Mouse (Mus musculus) heart, embryonic 13.5 days (tissue): ENCODE measurements at regions not wholly inside any gene's neighbourhood (a gene's known extent, or its start where the extent isn't known, plus 50 kb on each side); places are given as distances from the start of the nearest gene placed in this dataset.

Source experiments
- ATAC-seq: fragments of 200-750 bp; cut with Nextera tagmentation; 2 replicates; pipeline ENCODE4 v1.8.0; 2017; ENCODE audit warnings: moderate TSS enrichment; ENCODE audit not compliant: insufficient number of reproducible peaks, low FRiP score, low TSS enrichment; ENCODE audit errors: extremely low read depth
- H3K27ac ChIP-seq: fragments of 300-500 bp; sonication (generic); replicated peaks from 2 replicates; pipeline ENCODE4 v1.5.1; 2015; ENCODE audit warnings: moderate library complexity, mild to moderate bottlenecking, inconsistent platforms
- H3K27me3 ChIP-seq: fragments of 300-500 bp; sonication (generic); replicated peaks from 2 replicates; pipeline ENCODE4 v1.6.1; 2015; ENCODE audit warnings: mild to moderate bottlenecking, inconsistent platforms
- H3K36me3 ChIP-seq: fragments of 300-500 bp; sonication (generic); 2 replicates; pipeline ENCODE4 v1.6.1; 2015; ENCODE audit warnings: mild to moderate bottlenecking, inconsistent platforms
- H3K4me1 ChIP-seq: fragments of 300-500 bp; sonication (generic); 2 replicates; pipeline ENCODE4 v1.6.1; 2015; ENCODE audit warnings: inconsistent platforms
- H3K4me2 ChIP-seq: fragments of 300-500 bp; sonication (generic); 2 replicates; pipeline ENCODE4 v1.6.1; 2015; ENCODE audit warnings: inconsistent platforms, mild to moderate bottlenecking, moderate library complexity
- H3K4me3 ChIP-seq: fragments of 300-500 bp; sonication (generic); 2 replicates; pipeline ENCODE4 v1.5.1; 2015; ENCODE audit warnings: moderate library complexity, mild to moderate bottlenecking, inconsistent platforms
- H3K9ac ChIP-seq: fragments of 300-500 bp; sonication (generic); 2 replicates; pipeline ENCODE4 v1.6.1; 2015; ENCODE audit warnings: inconsistent platforms, mild to moderate bottlenecking, moderate library complexity
- H3K9me3 ChIP-seq: fragments of 300-500 bp; sonication (generic); 2 replicates; pipeline ENCODE4 v1.6.1; 2016; ENCODE audit warnings: inconsistent platforms
- WGBS: fragments of 180-500 bp; shearing (Covaris S2); methylation state at CpG from one replicate; pipeline ENCODE4 v1.1.7; 2015; ENCODE audit warnings: mixed read lengths; 5-methylcytosine and 5-hydroxymethylcytosine counted together

- H3K4me2 ChIP-seq, result no peak overlapping the region
- no peaks in the 10 kb centered on the region for H3K9me3 ChIP-seq
- H3K9ac ChIP-seq, result no peak overlapping the region
- no peak for ATAC-seq
- no peak overlapping the region for H3K27ac ChIP-seq
- no peaks in the 10 kb centered on the region for H3K36me3 ChIP-seq
- no peaks in the 10 kb centered on the region for H3K27me3 ChIP-seq
- 80% methylated on average over 4 of the region's 4 CpGs for WGBS
- no peaks in the 10 kb centered on the region for H3K4me1 ChIP-seq
- H3K4me3 ChIP-seq, result no peak overlapping the region
These were observed 454.9 kb upstream of the Ube2e3 start for GRCm38 (mm10) chr2:78412985-78413384.

- Histone ChIP-seq H3K27me3 (no peaks in the 10 kb centered on the region), H3K4me1 (no peaks in the 10 kb centered on the region), H3K27ac (no peak overlapping the region), H3K36me3 (no peaks in the 10 kb centered on the region), H3K4me3 (no peak overlapping the region), H3K9me3 (no peaks in the 10 kb centered on the region), H3K4me2 (no peak overlapping the region), H3K9ac (no peak overlapping the region)
- 64% methylated on average over 3 of the region's 3 CpGs for WGBS
- ATAC-seq, result no peak
These were observed 457.7 kb upstream of the Cwc22 start for GRCm38 (mm10) chr2:78403890-78404289.

GRCm38 (mm10) chr2:78399236-78399635 is 453.1 kb upstream of the Cwc22 start:
- ATAC-seq, result no peak
- Histone ChIP-seq H3K4me3 (no peak overlapping the region), H3K9ac (no peak overlapping the region), H3K27ac (no peak overlapping the region), H3K4me1 (no peaks in the 10 kb centered on the region), H3K4me2 (no peak overlapping the region), H3K9me3 (no peaks in the 10 kb centered on the region), H3K36me3 (no peaks in the 10 kb centered on the region), H3K27me3 (no peaks in the 10 kb centered on the region)

GRCm38 (mm10) chr2:78396924-78397323 is 450.7 kb upstream of the Cwc22 start:
- H3K4me2 ChIP-seq, result no peak overlapping the region
- H3K9me3 ChIP-seq, result no peaks in the 10 kb centered on the region
- ATAC-seq, result no peak
- H3K27ac ChIP-seq, result no peak overlapping the region
- H3K27me3 ChIP-seq, result no peaks in the 10 kb centered on the region
- no peak overlapping the region for H3K4me3 ChIP-seq
- H3K4me1 ChIP-seq, result no peaks in the 10 kb centered on the region
- H3K9ac ChIP-seq, result no peak overlapping the region
- H3K36me3 ChIP-seq, result no peaks in the 10 kb centered on the region
- 70% methylated on average over 3 of the region's 3 CpGs for WGBS

GRCm38 (mm10) chr2:78393090-78393489 is 446.9 kb upstream of the Cwc22 start:
- no peak overlapping the region for H3K9ac ChIP-seq
- no peak overlapping the region for H3K4me2 ChIP-seq
- no peak overlapping the region for H3K27ac ChIP-seq
- H3K9me3 ChIP-seq, result no peaks in the 10 kb centered on the region
- H3K4me1 ChIP-seq, result no peaks in the 10 kb centered on the region
- no peaks in the 10 kb centered on the region for H3K36me3 ChIP-seq
- ATAC-seq, result no peak
- no peaks in the 10 kb centered on the region for H3K27me3 ChIP-seq
- no peak overlapping the region for H3K4me3 ChIP-seq
- WGBS, result 80% methylated on average over 4 of the region's 4 CpGs

GRCm38 (mm10) chr2:78392425-78392824 is 446.2 kb upstream of the Cwc22 start:
- Histone ChIP-seq H3K27ac (no peak overlapping the region), H3K9me3 (no peaks in the 10 kb centered on the region), H3K4me1 (no peaks in the 10 kb centered on the region), H3K27me3 (no peaks in the 10 kb centered on the region), H3K4me3 (no peak overlapping the region), H3K9ac (no peak overlapping the region), H3K4me2 (no peak overlapping the region), H3K36me3 (no peaks in the 10 kb centered on the region)
- 57% methylated on average over 2 of the region's 2 CpGs for WGBS
- no peak for ATAC-seq

- Histone ChIP-seq H3K36me3 (no peaks in the 10 kb centered on the region), H3K4me2 (no peak overlapping the region), H3K4me3 (no peak overlapping the region), H3K9me3 (no peaks in the 10 kb centered on the region), H3K9ac (no peak overlapping the region), H3K27ac (no peak overlapping the region), H3K27me3 (no peaks in the 10 kb centered on the region), H3K4me1 (0 out of 2 replicates have a peak, but pooled peaks cover 3% of the 10 kb centered on the region)
- no peak for ATAC-seq
- 64% methylated on average over 4 of the region's 4 CpGs for WGBS
These were observed 441.8 kb upstream of the Cwc22 start for GRCm38 (mm10) chr2:78388001-78388400.

- H3K27ac ChIP-seq, result no peak overlapping the region
- H3K4me3 ChIP-seq, result no peak overlapping the region
- H3K36me3 ChIP-seq, result no peaks in the 10 kb centered on the region
- ATAC-seq, result no peak
- no peaks in the 10 kb centered on the region for H3K27me3 ChIP-seq
- H3K4me1 ChIP-seq, result 0 out of 2 replicates have a peak, but pooled peaks cover 1% of the 10 kb centered on the region
- no peaks in the 10 kb centered on the region for H3K9me3 ChIP-seq
- H3K4me2 ChIP-seq, result no peak overlapping the region
- H3K9ac ChIP-seq, result no peak overlapping the region
These were observed 435.1 kb upstream of the Cwc22 start for GRCm38 (mm10) chr2:78381234-78381633.

- no peak for ATAC-seq
- no peaks in the 10 kb centered on the region for H3K4me1 ChIP-seq
These were observed 385.7 kb upstream of the Cwc22 start for GRCm38 (mm10) chr2:78331736-78332475.

GRCm38 (mm10) chr2:78326091-78326490 is 379.9 kb upstream of the Cwc22 start:
- no peak overlapping the region for H3K27ac ChIP-seq
- H3K27me3 ChIP-seq, result no peaks in the 10 kb centered on the region
- no peak overlapping the region for H3K9ac ChIP-seq
- no peak overlapping the region for H3K4me3 ChIP-seq
- 74% methylated on average over 2 of the region's 2 CpGs for WGBS
- H3K9me3 ChIP-seq, result no peaks in the 10 kb centered on the region
- H3K4me1 ChIP-seq, result no peaks in the 10 kb centered on the region
- ATAC-seq, result no peak
- H3K36me3 ChIP-seq, result no peaks in the 10 kb centered on the region
- H3K4me2 ChIP-seq, result no peak overlapping the region

More at GRCm38 (mm10) chr2:78331736-78332475, 385.7 kb upstream of the Cwc22 start:
- Histone ChIP-seq H3K4me2 (no peak overlapping the region), H3K27me3 (no peaks in the 10 kb centered on the region), H3K36me3 (no peaks in the 10 kb centered on the region), H3K9ac (no peak overlapping the region), H3K9me3 (no peaks in the 10 kb centered on the region), H3K27ac (no peak overlapping the region), H3K4me3 (no peak overlapping the region)
- WGBS, result 60% methylated on average over 5 of the region's 5 CpGs

- no peak overlapping the region for H3K4me3 ChIP-seq
- H3K36me3 ChIP-seq, result no peaks in the 10 kb centered on the region
- H3K9me3 ChIP-seq, result no peaks in the 10 kb centered on the region
- H3K9ac ChIP-seq, result no peak overlapping the region
- ATAC-seq, result no peak
- H3K4me2 ChIP-seq, result no peak overlapping the region
- WGBS, result 62% methylated on average over 3 of the region's 3 CpGs
- H3K27ac ChIP-seq, result no peak overlapping the region
- H3K4me1 ChIP-seq, result no peaks in the 10 kb centered on the region
- H3K27me3 ChIP-seq, result no peaks in the 10 kb centered on the region
These were observed 376.2 kb upstream of the Cwc22 start for GRCm38 (mm10) chr2:78322216-78322965.
